Mouse (Mus musculus): ENCODE measurements around the gene Ptprd.

DNA sequence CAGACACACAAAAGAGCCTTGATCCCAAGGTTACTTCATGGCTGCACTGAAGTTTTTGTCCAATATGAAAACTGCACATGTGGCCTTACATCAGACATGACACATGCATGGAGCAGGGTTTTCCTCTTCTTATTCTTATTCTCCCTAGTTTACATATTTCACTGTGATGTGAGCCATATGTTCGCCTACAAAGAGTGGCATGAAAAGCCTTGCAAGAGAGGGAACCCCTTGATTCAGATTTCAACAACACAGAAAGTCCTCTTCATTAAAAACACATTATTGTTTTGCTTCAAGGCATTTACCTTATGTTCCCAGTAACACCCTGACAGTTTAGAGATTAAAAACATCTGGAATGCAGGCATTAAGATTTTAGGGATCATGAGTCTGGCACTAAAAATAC, 1859.3 kb downstream of the Ptprd start:
- no peak for TF ChIP-seq CTCF (IDR thresholded peaks at IDR 0.05; ENCODE audit: control insufficient read depth, insufficient read depth, insufficient read length)
- TF ChIP-seq MYOD1 (IDR thresholded peaks at IDR 0.05; ENCODE audit: control insufficient read depth, insufficient read length, low read depth) = no peak
